Mouse (Mus musculus): Measurements from ENCODE around the gene Plg.

DNA sequence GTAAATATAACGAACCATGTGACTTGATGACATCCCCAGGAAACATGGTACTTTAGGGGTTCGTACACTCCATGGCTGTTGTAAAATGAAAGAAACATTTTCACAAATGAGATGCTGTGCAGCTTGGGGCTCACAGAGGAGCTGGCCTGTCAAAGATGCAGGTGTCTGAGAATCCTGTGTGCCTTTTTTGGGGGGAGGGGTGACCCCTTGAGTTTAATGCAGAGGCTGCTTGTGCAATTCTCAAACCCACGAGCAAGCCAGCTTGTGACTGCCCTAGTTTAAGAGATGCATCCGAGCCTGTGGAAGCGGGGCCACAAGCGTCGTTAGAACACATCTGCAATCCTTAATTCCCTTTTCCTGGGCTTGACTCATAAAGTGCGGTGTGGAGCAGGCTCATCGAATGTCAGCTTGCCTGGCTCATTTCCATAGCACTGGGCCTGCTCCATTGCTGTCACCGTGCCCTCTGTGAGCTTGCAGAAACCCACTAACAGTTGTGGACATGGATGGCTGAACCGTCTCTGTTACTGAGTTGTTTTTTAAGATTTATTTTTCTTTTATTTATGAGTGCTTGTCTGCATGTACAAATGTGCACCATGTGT, 31.0 kb downstream of the Plg start:
- no peak for TF ChIP-seq CTCF (IDR thresholded peaks at IDR 0.05; ENCODE audit: low read depth, low read length)
- TF ChIP-seq POLR2A (IDR thresholded peaks at IDR 0.05; ENCODE audit: borderline replicate concordance, low read depth, low read length), result no peak

Measured in bone marrow macrophage, adult 2 months (primary cell).